ENCODE assay signal across 23 mouse cellular contexts in genomic region chr19:20558544-20558943, GRCm38 (mm10).
DNase-seq lines count a peak whose midpoint lies in the region; ATAC-seq and TF ChIP-seq lines count a peak whose summit lies in the region.
"Had no signal": no experiment of that assay in that cellular context is flagged by ENCODE, and none has a peak within 500 bp of the region (broad histone marks: within the 10 kb centered on the region; RNA-seq: fewer than 3 reads in every experiment).

No protein-coding gene starts in this region.

- no peak for TF ChIP-seq CTCF in intestine, postnatal 0 days (IDR thresholded peaks at IDR 0.05; ENCODE audit: low read depth)
- TF ChIP-seq CTCF in stomach, postnatal 0 days (IDR thresholded peaks at IDR 0.05; ENCODE audit: low read depth): no peak

- no peaks in the 10 kb centered on the region for H3K36me3 ChIP-seq in intestine, embryonic 15.5 days
- H3K36me3 ChIP-seq in intestine, postnatal 0 days (ENCODE audit: control insufficient read depth, insufficient read depth): no peaks in the 10 kb centered on the region
- no peaks in the 10 kb centered on the region for H3K36me3 ChIP-seq in intestine, embryonic 16.5 days (ENCODE audit: control insufficient read depth, insufficient read depth, low read length)
- no peaks in the 10 kb centered on the region for H3K36me3 ChIP-seq in stomach, postnatal 0 days (ENCODE audit: control insufficient read depth, insufficient read depth, low read length)
- H3K36me3 ChIP-seq: midbrain, embryonic 13.5 days; neural tube, embryonic 13.5 days had no signal

- no peak overlapping the region for H3K9ac ChIP-seq in intestine, embryonic 15.5 days
- H3K9ac ChIP-seq in intestine, postnatal 0 days (ENCODE audit: low read depth, low read length): no peak overlapping the region
- no peak overlapping the region for H3K9ac ChIP-seq in intestine, embryonic 16.5 days (ENCODE audit: low read depth, low read length)
- no peak overlapping the region for H3K9ac ChIP-seq in stomach, postnatal 0 days (ENCODE audit: low read length)
- H3K9ac ChIP-seq: hindbrain, embryonic 14.5 days; midbrain, embryonic 13.5 days; neural tube, embryonic 13.5 days had no signal

- no peak overlapping the region for H3K4me2 ChIP-seq in intestine, embryonic 15.5 days (replicated peaks)
- H3K4me2 ChIP-seq in intestine, postnatal 0 days (replicated peaks; ENCODE audit: low read depth): no peak overlapping the region
- H3K4me2 ChIP-seq in intestine, embryonic 16.5 days (ENCODE audit: low read depth, low read length): no peak overlapping the region
- H3K4me2 ChIP-seq in stomach, postnatal 0 days (replicated peaks; ENCODE audit: low read depth): no peak overlapping the region
- H3K4me2 ChIP-seq: heart, embryonic 11.5 days; hindbrain, embryonic 14.5 days; midbrain, embryonic 13.5 days; neural tube, embryonic 13.5 days had no signal

- intact Hi-C loops in heart, postnatal 10 days (cut with DNase I): no loop called here

- TF ChIP-seq EP300 in stomach, postnatal 0 days (optimal IDR thresholded peaks at IDR 0.05): peak; percentile 21

- no peak overlapping the region for H3K27ac ChIP-seq in intestine, embryonic 15.5 days
- no peak overlapping the region for H3K27ac ChIP-seq in intestine, postnatal 0 days (ENCODE audit: low read depth, low read length)
- H3K27ac ChIP-seq in intestine, embryonic 16.5 days (ENCODE audit: low read length): no peak overlapping the region
- peak overlapping the region; percentile 58 for H3K27ac ChIP-seq in stomach, postnatal 0 days (replicated peaks)
- H3K27ac ChIP-seq: hindbrain, embryonic 14.5 days; midbrain, embryonic 13.5 days; neural tube, embryonic 13.5 days had no signal

- no peak overlapping the region for H3K4me3 ChIP-seq in intestine, embryonic 15.5 days (replicated peaks)
- no peak overlapping the region for H3K4me3 ChIP-seq in intestine, postnatal 0 days (ENCODE audit: low read depth, low read length)
- no peak overlapping the region for H3K4me3 ChIP-seq in intestine, embryonic 16.5 days (ENCODE audit: low read length)
- no peak overlapping the region for H3K4me3 ChIP-seq in stomach, postnatal 0 days (ENCODE audit: low read depth, low read length)
- H3K4me3 ChIP-seq: megakaryocyte, embryonic 14.5 days; midbrain, embryonic 13.5 days; neural tube, embryonic 13.5 days had no signal

- no peaks in the 10 kb centered on the region for H3K4me1 ChIP-seq in intestine, embryonic 15.5 days (replicated peaks)
- 0 out of 2 replicates have a peak, but pooled peaks cover 3% of the 10 kb centered on the region for H3K4me1 ChIP-seq in intestine, postnatal 0 days (replicated peaks; ENCODE audit: control insufficient read depth, insufficient read depth, low read length)
- H3K4me1 ChIP-seq in intestine, embryonic 16.5 days (ENCODE audit: control insufficient read depth, insufficient read depth, low read length): peaks cover 9% of the 10 kb centered on the region
- H3K4me1 ChIP-seq in stomach, postnatal 0 days (replicated peaks; ENCODE audit: control insufficient read depth, insufficient read depth): no peaks in the 10 kb centered on the region
- H3K4me1 ChIP-seq: midbrain, embryonic 13.5 days; neural tube, embryonic 13.5 days had no signal

- peak; percentile 5 for DNase-seq in c-Kit-positive CD71-positive TER-119-negative erythroid progenitor cells, embryonic 14.5 days (ENCODE audit: low read depth)
- DNase-seq in stomach, postnatal 0 days (ENCODE audit: low spot score): no peak
- DNase-seq in heart, postnatal 10 days: no peak
- DNase-seq: cerebellum, adult 18-20 months; cerebellum, postnatal 10 days; gastrocnemius, postnatal 36 days; heart, postnatal 4 days; kidney, adult 2 months; kidney, postnatal 4 days; layer of hippocampus, postnatal 36 days; right cerebral cortex, postnatal 4 days; thymus, postnatal 14 days had no signal

- peak; percentile 54 for ATAC-seq in intestine, embryonic 15.5 days
- ATAC-seq in intestine, postnatal 0 days: no peak
- peak; percentile 17; the same call in 1 of the 2 replicates for ATAC-seq in intestine, embryonic 16.5 days
- ATAC-seq in stomach, postnatal 0 days (ENCODE audit: low FRiP score, low TSS enrichment): peak; percentile 73
- no peak for ATAC-seq in frontal cortex, adult (ENCODE audit: low TSS enrichment)
- ATAC-seq: forebrain, embryonic 14.5 days; midbrain, embryonic 13.5 days had no signal

- no peaks in the 10 kb centered on the region for H3K9me3 ChIP-seq in intestine, embryonic 15.5 days
- no peaks in the 10 kb centered on the region for H3K9me3 ChIP-seq in intestine, postnatal 0 days (ENCODE audit: control insufficient read depth)
- H3K9me3 ChIP-seq in intestine, embryonic 16.5 days (ENCODE audit: control insufficient read depth, low read length): no peaks in the 10 kb centered on the region
- H3K9me3 ChIP-seq in stomach, postnatal 0 days (ENCODE audit: control insufficient read depth, low read length): no peaks in the 10 kb centered on the region
- H3K9me3 ChIP-seq: megakaryocyte, embryonic 14.5 days; midbrain, embryonic 13.5 days; neural tube, embryonic 13.5 days had no signal

- no peaks in the 10 kb centered on the region for H3K27me3 ChIP-seq in intestine, embryonic 15.5 days (replicated peaks)
- no peaks in the 10 kb centered on the region for H3K27me3 ChIP-seq in intestine, postnatal 0 days (replicated peaks; ENCODE audit: control insufficient read depth, insufficient read depth, low read length)
- no peaks in the 10 kb centered on the region for H3K27me3 ChIP-seq in intestine, embryonic 16.5 days (replicated peaks; ENCODE audit: control insufficient read depth, insufficient read depth, low read length)
- no peaks in the 10 kb centered on the region for H3K27me3 ChIP-seq in stomach, postnatal 0 days (ENCODE audit: control insufficient read depth, insufficient read depth, low read length)
- H3K27me3 ChIP-seq: CH12.LX; megakaryocyte, embryonic 14.5 days; midbrain, embryonic 13.5 days; neural tube, embryonic 13.5 days had no signal

Comparison
In these comparisons a context has a peak if more than half of its experiments do, and no peak if none do; other contexts are left out.
1. ATAC-seq: peak in intestine, embryonic 15.5 days (single experiment), intestine, embryonic 16.5 days (single experiment) and stomach, postnatal 0 days (single experiment); none in intestine, postnatal 0 days (single experiment) and frontal cortex, adult (single experiment).